13 mouse cellular contexts compared by ENCODE assay signal in the genomic region with DNA sequence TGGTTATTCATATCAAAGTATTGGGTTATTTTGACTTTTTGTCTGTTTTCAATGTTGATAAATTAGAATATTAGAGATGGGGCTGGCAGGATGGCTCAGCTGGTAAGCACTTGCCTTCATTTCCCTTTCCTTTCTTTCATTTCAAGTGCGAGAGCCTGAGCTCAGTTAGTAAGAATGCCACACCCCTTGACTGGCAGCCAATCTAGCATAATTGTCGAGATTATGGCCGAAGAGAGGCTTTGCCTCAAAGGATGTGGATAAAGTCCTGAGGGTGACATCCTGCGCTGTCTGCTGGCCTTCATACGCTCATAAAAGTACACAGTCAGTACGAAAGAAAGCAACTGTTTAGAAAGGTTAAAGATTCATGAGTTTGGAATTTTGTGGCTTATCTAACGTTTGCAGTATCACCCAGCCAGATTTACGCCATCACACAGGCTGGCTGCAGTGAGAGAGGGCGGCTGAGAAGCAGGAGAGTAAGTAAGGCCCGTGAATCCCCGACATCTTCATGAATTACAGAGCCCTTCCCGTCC. TPM values are rescaled to one million over a fixed set of nuclear protein-coding genes. Genes with fewer than 3 reads are reported as not detected.
A peak's percentile ranks its signal among the peaks of the same experiment; 100 is the strongest.
DNase-seq lines count a peak whose midpoint lies in the region; ATAC-seq and TF ChIP-seq lines count a peak whose summit lies in the region.
"Had no signal": no experiment of that assay in that cellular context is flagged by ENCODE, and none has a peak within 500 bp of the region (broad histone marks: within the 10 kb centered on the region; RNA-seq: fewer than 3 reads in every experiment).

No protein-coding gene starts in this region.

- H3K4me1 ChIP-seq in heart, postnatal 0 days (ENCODE audit: control insufficient read depth, insufficient read depth), result peaks cover 17% of the 10 kb centered on the region
- no peaks in the 10 kb centered on the region for H3K4me1 ChIP-seq in midbrain, embryonic 16.5 days (ENCODE audit: control insufficient read depth, insufficient read depth, low read length)
- H3K4me1 ChIP-seq: liver, embryonic 13.5 days had no signal

- no peak for ATAC-seq in heart, postnatal 0 days (ENCODE audit: insufficient read depth, low read depth)
- ATAC-seq in midbrain, embryonic 16.5 days, result no peak
- ATAC-seq: forebrain, embryonic 16.5 days had no signal

- no peak overlapping the region for H3K4me3 ChIP-seq in heart, postnatal 0 days (ENCODE audit: low read depth, low read length)
- H3K4me3 ChIP-seq in midbrain, embryonic 16.5 days (ENCODE audit: low read depth, low read length), result no peak overlapping the region
- H3K4me3 ChIP-seq: embryonic facial prominence, embryonic 15.5 days; liver, embryonic 13.5 days had no signal

- TF ChIP-seq EP300 in heart, postnatal 0 days (IDR thresholded peaks at IDR 0.05; ENCODE audit: low read depth), result no peak

- no peak for DNase-seq in heart, postnatal 0 days (ENCODE audit: low spot score)
- no peak for DNase-seq in heart, adult 8-10 months (ENCODE audit: low spot score)
- DNase-seq in urinary bladder, postnatal 14 days (ENCODE audit: low spot score), result peak; percentile 58
- no peak for DNase-seq in urinary bladder, postnatal 36 days (ENCODE audit: low spot score in 2 of 2)
- peak; percentile 14 to 31 for DNase-seq in kidney, postnatal 36 days
- DNase-seq in right cerebral cortex, postnatal 14 days, result no peak
- DNase-seq: cerebellum, adult 18-20 months; gastrocnemius, postnatal 14 days; liver, embryonic 13.5 days; thymus, adult 2 months had no signal

- 49% methylated on average over 12 of the region's 12 CpGs for WGBS in heart, postnatal 0 days
- 75% methylated on average over 12 of the region's 12 CpGs for WGBS in midbrain, embryonic 16.5 days

- no peak overlapping the region for H3K4me2 ChIP-seq in heart, postnatal 0 days (ENCODE audit: low read depth, low read length)
- H3K4me2 ChIP-seq in midbrain, embryonic 16.5 days (ENCODE audit: low read length), result no peak overlapping the region
- H3K4me2 ChIP-seq: embryonic facial prominence, embryonic 15.5 days; liver, embryonic 13.5 days had no signal

- no peak for TF ChIP-seq CTCF in heart, postnatal 0 days (IDR thresholded peaks at IDR 0.05; ENCODE audit: low read depth)

- H3K9ac ChIP-seq in heart, postnatal 0 days (replicated peaks; ENCODE audit: low read depth, low read length), result no peak overlapping the region
- H3K9ac ChIP-seq in midbrain, embryonic 16.5 days (ENCODE audit: low read depth, low read length), result no peak overlapping the region
- H3K9ac ChIP-seq: embryonic facial prominence, embryonic 15.5 days; liver, embryonic 13.5 days had no signal

- H3K36me3 ChIP-seq in heart, postnatal 0 days (replicated peaks; ENCODE audit: control insufficient read depth, insufficient read depth, low read length), result peaks cover 47% of the 10 kb centered on the region
- H3K36me3 ChIP-seq in midbrain, embryonic 16.5 days (ENCODE audit: control insufficient read depth, insufficient read depth, low read length), result no peaks in the 10 kb centered on the region

- H3K27me3 ChIP-seq in heart, postnatal 0 days (ENCODE audit: control insufficient read depth, insufficient read depth, low read length), result no peaks in the 10 kb centered on the region
- H3K27me3 ChIP-seq in midbrain, embryonic 16.5 days (ENCODE audit: control insufficient read depth, insufficient read depth, low read depth, low read length), result no peaks in the 10 kb centered on the region
- H3K27me3 ChIP-seq: embryonic facial prominence, embryonic 15.5 days; liver, embryonic 13.5 days had no signal

- no peaks in the 10 kb centered on the region for H3K9me3 ChIP-seq in heart, postnatal 0 days (replicated peaks; ENCODE audit: control insufficient read depth, low read length)
- no peaks in the 10 kb centered on the region for H3K9me3 ChIP-seq in midbrain, embryonic 16.5 days (replicated peaks; ENCODE audit: control insufficient read depth, low read length, poor library complexity, severe bottlenecking)
- H3K9me3 ChIP-seq: embryonic facial prominence, embryonic 15.5 days; liver, embryonic 13.5 days had no signal

- 0 out of 2 replicates have a peak overlapping the region, but pooled peaks have one; percentile 30 for H3K27ac ChIP-seq in heart, postnatal 0 days (ENCODE audit: low read depth)
- no peak overlapping the region for H3K27ac ChIP-seq in midbrain, embryonic 16.5 days (ENCODE audit: low read length)
- H3K27ac ChIP-seq: embryonic facial prominence, embryonic 15.5 days; liver, embryonic 13.5 days had no signal

RNA-seq across cellular contexts. Expression of gene Mettl14, which starts 47.2 kb away (rescaled TPM):
- 4.4 and 4.7 TPM in 2 replicates for total RNA-seq in heart, postnatal 0 days (2014; rRNA removed; ENCODE audit: low replicate concordance)
- polyA plus RNA-seq in heart, postnatal 0 days (2015; fragmentation: Nextera tagmentation; extraction: Ambion mirVana), result 15.1 and 15.2 TPM in 2 replicates
- total RNA-seq in heart, adult 8-10 months (2022), result 10 to 100 TPM; 11.4 to 13.1 (median 12.1) TPM
- 24.1 and 25.5 TPM in 2 replicates for polyA plus RNA-seq in midbrain, embryonic 16.5 days (2015; fragmentation: Nextera tagmentation; extraction: Ambion mirVana)

Comparison
In these comparisons a context has a peak if more than half of its experiments do, and no peak if none do; other contexts are left out.
1. DNase-seq: peak in urinary bladder, postnatal 14 days (single experiment) and kidney, postnatal 36 days (2 of 2); none in heart, postnatal 0 days (single experiment), heart, adult 8-10 months (single experiment), urinary bladder, postnatal 36 days (0 of 2) and right cerebral cortex, postnatal 14 days (single experiment).